Mouse (Mus musculus) hindbrain, postnatal 0 days (tissue): ENCODE data around the gene Bcl2l1. TPM values are rescaled to one million over a fixed set of nuclear protein-coding genes. Genes with fewer than 3 reads are reported as not detected.
A peak's percentile ranks its signal among the peaks of the same experiment; 100 is the strongest.

ENCODE experiments used
- ATAC-seq: fragments of 200-750 bp; cut with Nextera tagmentation; 2 replicates; pipeline ENCODE4 v1.8.0; 2017; ENCODE audit warnings: mild to moderate bottlenecking, moderate TSS enrichment, moderate library complexity
- DNase-seq: peaks from one replicate; pipeline ENCODE4 v3.0.0-alpha.2; 2015; ENCODE audit warnings: low spot score
- H3K27ac ChIP-seq: fragments of 300-500 bp; sonication (generic); 2 replicates; pipeline ENCODE4 v1.5.1; 2014; ENCODE audit warnings: mild to moderate bottlenecking
- H3K27me3 ChIP-seq: fragments of 300-500 bp; sonication (generic); 2 replicates; pipeline ENCODE4 v1.6.1; 2014; ENCODE audit warnings: low read length, mixed read lengths; ENCODE audit not compliant: insufficient read depth
- H3K36me3 ChIP-seq: fragments of 300-500 bp; sonication (generic); 2 replicates; pipeline ENCODE4 v1.6.1; 2014; ENCODE audit warnings: low read length, mixed read lengths; ENCODE audit not compliant: insufficient read depth
- H3K4me1 ChIP-seq: fragments of 300-500 bp; sonication (generic); 2 replicates; pipeline ENCODE4 v1.6.1; 2014; ENCODE audit warnings: antibody characterized with exemption, low read length, mixed read lengths; ENCODE audit not compliant: insufficient read depth
- H3K4me2 ChIP-seq: fragments of 300-500 bp; sonication (generic); 2 replicates; pipeline ENCODE4 v1.6.1; 2014; ENCODE audit warnings: low read depth, mild to moderate bottlenecking, low read length, moderate library complexity, mixed read lengths
- H3K4me3 ChIP-seq: fragments of 300-500 bp; sonication (generic); 2 replicates; pipeline ENCODE4 v1.5.1; 2014; ENCODE audit warnings: low read length
- H3K9ac ChIP-seq: fragments of 300-500 bp; sonication (generic); replicated peaks from 2 replicates; pipeline ENCODE4 v1.6.1; 2014; ENCODE audit warnings: mild to moderate bottlenecking, low read length, moderate library complexity, mixed read lengths
- H3K9me3 ChIP-seq: fragments of 300-500 bp; sonication (generic); 2 replicates; pipeline ENCODE4 v1.6.1; 2016; ENCODE audit warnings: low read length, mixed read lengths
- CTCF ChIP-seq: IDR thresholded peaks from 2 replicates; pipeline ENCODE4 v1.5.1; 2016; ENCODE audit warnings: antibody characterized with exemption, control low read depth, low read depth
- WGBS: fragments of 180-500 bp; shearing (Covaris S2); extraction: QIAGEN DNeasy Blood & Tissue Kit; methylation state at CpG from one replicate; pipeline ENCODE4 v1.1.7; 2014; 5-methylcytosine and 5-hydroxymethylcytosine counted together
- polyA plus RNA-seq: library from polyadenylated mRNA; unstranded; fragments of >200 nt; fragmentation: Nextera tagmentation; extraction: Ambion mirVana; gene quantifications from 2 replicates; pipeline ENCODE4 v1.2.1, GENCODE M21; 2015
- total RNA-seq: library from RNA; depleted of rRNA; stranded (reverse); fragments of >200 nt; gene quantifications from 2 replicates; pipeline ENCODE4 v1.2.3, GENCODE M21; 2014

Bcl2l1 gene
- total and polyA plus RNA-seq, 2 experiments from 2014 or later = 123 to 130 TPM

DNA sequence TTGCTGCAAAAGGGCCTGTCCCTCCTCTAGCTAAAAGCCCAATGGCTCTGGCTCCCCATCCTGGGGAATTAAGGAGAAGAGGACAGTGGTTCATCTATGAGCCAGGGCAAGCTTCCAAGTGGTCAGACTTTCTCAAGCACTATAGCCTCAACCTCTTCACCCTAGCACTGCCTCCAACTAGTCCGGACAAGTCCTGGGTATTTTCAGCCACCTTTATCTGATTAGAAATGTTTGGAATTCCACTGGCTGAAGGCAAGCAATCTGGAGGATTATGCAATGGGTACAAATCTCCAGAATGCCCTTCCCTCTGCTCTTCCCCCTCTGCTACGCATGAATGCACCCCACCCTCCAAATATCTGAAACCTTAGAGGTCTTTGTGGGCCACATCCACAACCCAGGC is 39.1 kb downstream of the Bcl2l1 start:
- 72% methylated on average over 2 of the region's 2 CpGs for WGBS
- H3K9me3 ChIP-seq = no peaks in the 10 kb centered on the region
- H3K36me3 ChIP-seq = no peaks in the 10 kb centered on the region
- H3K27me3 ChIP-seq = no peaks in the 10 kb centered on the region
- no peak for TF ChIP-seq CTCF
- no peak overlapping the region for H3K9ac ChIP-seq
- no peak for DNase-seq
- no peak overlapping the region for H3K4me3 ChIP-seq
- no peak overlapping the region for H3K27ac ChIP-seq
- no peak for ATAC-seq
- no peak overlapping the region for H3K4me2 ChIP-seq
- peaks cover 7% of the 10 kb centered on the region; the same call in 1 of the 2 replicates for H3K4me1 ChIP-seq

DNA sequence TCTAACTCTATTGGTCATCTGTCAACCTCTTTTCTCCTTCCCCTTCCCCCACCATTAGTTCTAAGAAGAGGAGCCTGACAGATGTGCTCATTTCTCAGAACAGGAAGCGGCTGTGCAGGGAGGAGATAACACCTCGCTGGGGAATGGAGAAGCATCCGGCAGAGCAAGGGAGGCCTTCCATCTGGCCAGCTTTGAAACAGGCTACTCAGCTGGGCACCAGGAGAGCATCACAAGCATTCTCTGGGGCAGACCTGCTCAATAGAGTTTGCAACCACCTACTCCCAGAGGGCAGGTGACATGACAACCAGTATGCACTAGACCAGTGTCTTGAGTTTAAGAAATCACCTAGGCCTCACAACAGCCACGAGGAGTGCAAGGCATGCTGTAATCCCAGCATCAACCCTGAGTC is 41.9 kb downstream of the Bcl2l1 start:
- no peaks in the 10 kb centered on the region for H3K27me3 ChIP-seq
- H3K27ac ChIP-seq = peak overlapping the region; percentile 64; the same call in 1 of the 2 replicates
- no peak overlapping the region for H3K4me2 ChIP-seq
- no peak for ATAC-seq
- no peak for DNase-seq
- no peak overlapping the region for H3K4me3 ChIP-seq
- 52% methylated on average over 4 of the region's 4 CpGs for WGBS
- no peaks in the 10 kb centered on the region for H3K9me3 ChIP-seq
- TF ChIP-seq CTCF = no peak
- no peak overlapping the region for H3K9ac ChIP-seq
- H3K36me3 ChIP-seq = no peaks in the 10 kb centered on the region
- peaks cover 15% of the 10 kb centered on the region for H3K4me1 ChIP-seq

GRCm38 (mm10) chr2:152788892-152789421 is 42.6 kb downstream of the Bcl2l1 start:
- no peak overlapping the region for H3K9ac ChIP-seq
- WGBS = 65% methylated on average over 6 of the region's 6 CpGs
- DNase-seq = peak; percentile 32
- no peaks in the 10 kb centered on the region for H3K27me3 ChIP-seq
- peak overlapping the region; percentile 64; the same call in 1 of the 2 replicates for H3K27ac ChIP-seq
- H3K4me1 ChIP-seq = peaks cover 9% of the 10 kb centered on the region; the same call in 1 of the 2 replicates
- H3K4me3 ChIP-seq = no peak overlapping the region
- no peak for ATAC-seq
- H3K9me3 ChIP-seq = no peaks in the 10 kb centered on the region
- H3K4me2 ChIP-seq = no peak overlapping the region
- no peak for TF ChIP-seq CTCF
- no peaks in the 10 kb centered on the region for H3K36me3 ChIP-seq

GRCm38 (mm10) chr2:152787543-152787942 is 44.0 kb downstream of the Bcl2l1 start:
- 93% methylated on average over 6 of the region's 6 CpGs for WGBS
- Histone ChIP-seq H3K4me2 (no peak overlapping the region), H3K27ac (no peak overlapping the region)

GRCm38 (mm10) chr2:152787136-152787535 is 44.4 kb downstream of the Bcl2l1 start:
- 92% methylated on average over 2 of the region's 2 CpGs for WGBS
- H3K4me1 ChIP-seq = peaks cover 9% of the 10 kb centered on the region; the same call in 1 of the 2 replicates
- H3K27me3 ChIP-seq = no peaks in the 10 kb centered on the region
- no peak overlapping the region for H3K4me2 ChIP-seq
- DNase-seq (no peak), ATAC-seq (no peak)
- no peak for TF ChIP-seq CTCF
- H3K4me3 ChIP-seq = no peak overlapping the region
- H3K9me3 ChIP-seq = no peaks in the 10 kb centered on the region
- H3K36me3 ChIP-seq = no peaks in the 10 kb centered on the region
- H3K27ac ChIP-seq = no peak overlapping the region
- no peak overlapping the region for H3K9ac ChIP-seq

More at GRCm38 (mm10) chr2:152787543-152787942, 44.0 kb downstream of the Bcl2l1 start:
- peaks cover 9% of the 10 kb centered on the region; the same call in 1 of the 2 replicates for H3K4me1 ChIP-seq
- no peak for DNase-seq
- no peaks in the 10 kb centered on the region for H3K27me3 ChIP-seq
- no peaks in the 10 kb centered on the region for H3K36me3 ChIP-seq
- no peak overlapping the region for H3K9ac ChIP-seq
- no peak overlapping the region for H3K4me3 ChIP-seq
- no peaks in the 10 kb centered on the region for H3K9me3 ChIP-seq
- ATAC-seq = no peak
- TF ChIP-seq CTCF = no peak

- H3K4me1 ChIP-seq = peaks cover 9% of the 10 kb centered on the region; the same call in 1 of the 2 replicates
- no peaks in the 10 kb centered on the region for H3K9me3 ChIP-seq
- no peak for TF ChIP-seq CTCF
- peaks cover 4% of the 10 kb centered on the region for H3K36me3 ChIP-seq
- no peak overlapping the region for H3K4me3 ChIP-seq
- DNase-seq = peak; percentile 66
- ATAC-seq = peak; percentile 85
- WGBS = 54% methylated on average over 18 of the region's 18 CpGs
- H3K27me3 ChIP-seq = no peaks in the 10 kb centered on the region
- H3K27ac ChIP-seq = peak overlapping the region; percentile 81
- no peak overlapping the region for H3K9ac ChIP-seq
- H3K4me2 ChIP-seq = no peak overlapping the region
Observed at GRCm38 (mm10) chr2:152785446-152786350, 45.8 kb downstream of the Bcl2l1 start.
